Mouse (Mus musculus) heart, embryonic 16.5 days (tissue): Measurements from ENCODE around the gene Rhoj. TPM values are rescaled to one million over a fixed set of nuclear protein-coding genes. Genes with fewer than 3 reads are reported as not detected.

ENCODE experiments used
- ATAC-seq: fragments of 200-750 bp; cut with Nextera tagmentation; replicated peaks from 2 replicates; pipeline ENCODE4 v1.8.0; 2017; ENCODE audit warnings: moderate number of reproducible peaks; ENCODE audit not compliant: insufficient read depth, low FRiP score; ENCODE audit errors: extremely low read depth
- H3K27ac ChIP-seq: fragments of 300-500 bp; sonication (generic); 2 replicates; pipeline ENCODE4 v1.5.1; 2014; ENCODE audit warnings: mild to moderate bottlenecking, low read length, control low read depth, moderate library complexity
- H3K27me3 ChIP-seq: fragments of 300-500 bp; sonication (generic); 2 replicates; pipeline ENCODE4 v1.6.1; 2014; ENCODE audit warnings: low read length, mixed read lengths; ENCODE audit not compliant: control insufficient read depth, insufficient read depth
- H3K36me3 ChIP-seq: fragments of 300-500 bp; sonication (generic); 2 replicates; pipeline ENCODE4 v1.6.1; 2014; ENCODE audit not compliant: control insufficient read depth, insufficient read depth
- H3K4me1 ChIP-seq: fragments of 300-500 bp; sonication (generic); 2 replicates; pipeline ENCODE4 v1.6.1; 2014; ENCODE audit warnings: low read length, mixed read lengths; ENCODE audit not compliant: control insufficient read depth, insufficient read depth
- H3K4me2 ChIP-seq: fragments of 300-500 bp; sonication (generic); 2 replicates; pipeline ENCODE4 v1.6.1; 2014; ENCODE audit warnings: low read depth, mild to moderate bottlenecking, control low read depth, low read length
- H3K4me3 ChIP-seq: fragments of 300-500 bp; sonication (generic); 2 replicates; pipeline ENCODE4 v1.5.1; 2014; ENCODE audit warnings: mild to moderate bottlenecking, control low read depth, low read length
- H3K9ac ChIP-seq: fragments of 300-500 bp; sonication (generic); 2 replicates; pipeline ENCODE4 v1.6.1; 2014; ENCODE audit warnings: low read length, control low read depth
- H3K9me3 ChIP-seq: fragments of 300-500 bp; sonication (generic); replicated peaks from 2 replicates; pipeline ENCODE4 v1.6.1; 2016; ENCODE audit warnings: low read length; ENCODE audit not compliant: control insufficient read depth
- WGBS: fragments of 180-500 bp; shearing (Covaris S2); extraction: QIAGEN DNeasy Blood & Tissue Kit; methylation state at CpG from one replicate; pipeline ENCODE4 v1.1.7; 2014; 5-methylcytosine and 5-hydroxymethylcytosine counted together
- polyA plus RNA-seq: library from polyadenylated mRNA; unstranded; fragments of >200 nt; fragmentation: Nextera tagmentation; extraction: Ambion mirVana; gene quantifications from 2 replicates; pipeline ENCODE4 v1.2.1, GENCODE M21; 2015

The Rhoj gene
- polyA plus RNA-seq, 1 experiment from 2014 or later: 42.7 TPM

DNA sequence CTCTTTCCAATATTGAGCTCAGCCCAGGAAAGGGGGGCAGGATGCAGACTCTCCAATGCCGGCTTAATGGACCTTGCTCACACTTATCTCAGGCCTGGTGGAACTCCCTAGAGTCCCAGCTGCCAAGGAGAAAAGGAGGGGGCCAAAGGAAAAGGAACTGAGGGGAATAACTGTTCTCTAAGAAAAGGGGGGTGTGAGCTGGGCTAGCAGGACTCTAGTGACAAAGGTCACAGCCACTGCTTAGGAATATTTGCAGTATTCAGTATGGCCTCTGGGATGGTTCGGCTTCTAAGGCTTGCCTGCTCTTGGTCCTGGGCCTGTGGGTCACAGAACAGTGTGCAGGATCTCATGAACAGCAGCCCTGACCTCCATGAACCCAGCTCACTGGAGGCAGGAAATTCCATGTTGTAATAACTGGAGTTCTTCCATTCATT, 61.3 kb downstream of the Rhoj start:
- WGBS: 40% methylated on average over 2 of the region's 2 CpGs
- H3K4me3 ChIP-seq: no peak overlapping the region
- peak overlapping the region; percentile 66; the same call in 1 of the 2 replicates for H3K27ac ChIP-seq

DNA sequence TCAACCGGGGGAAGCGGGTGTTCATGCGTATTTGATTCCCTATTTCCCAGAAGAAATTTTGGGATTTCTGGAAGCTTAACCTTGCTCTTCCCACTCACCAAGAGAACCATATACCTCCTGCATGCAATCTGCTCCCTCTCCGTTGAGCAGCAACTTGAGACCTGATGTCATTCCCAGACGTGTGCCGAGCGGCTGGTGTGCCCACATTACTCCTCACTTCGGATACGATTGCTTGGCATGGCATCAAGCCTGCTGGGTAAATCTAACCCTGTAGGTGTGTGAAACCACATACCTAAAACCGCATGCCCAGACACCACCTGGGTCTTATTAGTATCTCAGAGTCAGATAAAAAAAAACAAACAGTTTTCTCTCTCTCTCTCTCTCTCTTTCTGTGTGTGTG, 66.3 kb downstream of the Rhoj start:
- H3K9me3 ChIP-seq: no peaks in the 10 kb centered on the region
- no peak overlapping the region for H3K27ac ChIP-seq
- H3K4me3 ChIP-seq: no peak overlapping the region
- peaks cover 3% of the 10 kb centered on the region; the same call in 1 of the 2 replicates for H3K36me3 ChIP-seq
- 87% methylated on average over 10 of the region's 10 CpGs for WGBS
- no peak overlapping the region for H3K4me2 ChIP-seq
- H3K9ac ChIP-seq: no peak overlapping the region
- ATAC-seq: no peak
- no peaks in the 10 kb centered on the region for H3K4me1 ChIP-seq
- H3K27me3 ChIP-seq: no peaks in the 10 kb centered on the region

More for the DNA sequence above, 61.3 kb downstream of the Rhoj start:
- H3K36me3 ChIP-seq: no peaks in the 10 kb centered on the region
- no peak overlapping the region for H3K9ac ChIP-seq
- H3K9me3 ChIP-seq: no peaks in the 10 kb centered on the region
- H3K4me1 ChIP-seq: peaks cover 6% of the 10 kb centered on the region; the same call in 1 of the 2 replicates
- H3K4me2 ChIP-seq: no peak overlapping the region
- H3K27me3 ChIP-seq: no peaks in the 10 kb centered on the region
- no peak; the same call in 1 of the 2 replicates for ATAC-seq

DNA sequence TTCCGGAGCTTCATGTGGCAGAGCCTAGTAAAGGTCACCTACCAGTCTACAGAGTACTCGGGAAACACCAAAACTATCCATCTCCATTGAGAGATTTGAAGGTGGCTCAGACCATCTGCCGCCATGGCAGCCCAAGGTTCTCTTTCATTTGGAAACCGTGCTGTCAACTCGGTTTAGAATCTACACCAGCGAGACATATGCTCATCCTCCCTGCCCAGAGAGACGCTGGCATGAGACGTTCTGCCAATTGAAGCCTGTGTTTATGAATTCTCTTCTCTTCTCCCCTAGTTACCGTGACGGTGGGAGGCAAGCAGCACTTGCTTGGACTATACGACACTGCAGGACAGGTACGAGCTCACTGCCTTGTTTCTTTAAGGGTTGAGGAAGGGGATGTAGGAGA, 66.9 kb downstream of the Rhoj start:
- Histone ChIP-seq H3K27ac (no peak overlapping the region), H3K9ac (no peak overlapping the region), H3K36me3 (peaks cover 3% of the 10 kb centered on the region; the same call in 1 of the 2 replicates), H3K4me1 (no peaks in the 10 kb centered on the region), H3K4me3 (no peak overlapping the region), H3K9me3 (no peaks in the 10 kb centered on the region), H3K27me3 (no peaks in the 10 kb centered on the region), H3K4me2 (no peak overlapping the region)
- WGBS: 88% methylated on average over 12 of the region's 12 CpGs
- no peak for ATAC-seq

DNA sequence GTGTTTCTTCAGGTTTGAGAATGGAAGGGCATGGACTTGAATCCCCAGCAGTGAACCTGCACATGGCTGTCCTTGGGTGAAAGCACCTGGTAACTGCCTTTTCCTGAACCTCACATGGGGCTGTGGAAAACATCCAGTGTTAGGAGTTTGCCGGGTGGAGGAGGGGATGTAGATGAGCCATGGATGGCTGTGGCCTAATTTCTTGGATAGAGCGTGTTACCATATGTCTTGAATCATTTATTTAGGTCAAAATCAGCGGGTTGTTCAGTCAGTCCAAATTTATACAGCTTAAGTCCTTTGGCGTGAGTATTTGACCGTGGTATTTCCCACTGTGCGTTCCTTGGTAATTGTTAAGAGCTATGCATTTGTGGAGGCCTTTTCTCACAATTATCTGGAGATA, 68.0 kb downstream of the Rhoj start:
- H3K4me3 ChIP-seq: no peak overlapping the region
- no peaks in the 10 kb centered on the region for H3K9me3 ChIP-seq
- no peak for ATAC-seq
- H3K27ac ChIP-seq: no peak overlapping the region
- peaks cover 3% of the 10 kb centered on the region; the same call in 1 of the 2 replicates for H3K36me3 ChIP-seq
- H3K4me1 ChIP-seq: no peaks in the 10 kb centered on the region
- no peaks in the 10 kb centered on the region for H3K27me3 ChIP-seq
- WGBS: 88% methylated on average over 6 of the region's 6 CpGs
- no peak overlapping the region for H3K9ac ChIP-seq
- no peak overlapping the region for H3K4me2 ChIP-seq

DNA sequence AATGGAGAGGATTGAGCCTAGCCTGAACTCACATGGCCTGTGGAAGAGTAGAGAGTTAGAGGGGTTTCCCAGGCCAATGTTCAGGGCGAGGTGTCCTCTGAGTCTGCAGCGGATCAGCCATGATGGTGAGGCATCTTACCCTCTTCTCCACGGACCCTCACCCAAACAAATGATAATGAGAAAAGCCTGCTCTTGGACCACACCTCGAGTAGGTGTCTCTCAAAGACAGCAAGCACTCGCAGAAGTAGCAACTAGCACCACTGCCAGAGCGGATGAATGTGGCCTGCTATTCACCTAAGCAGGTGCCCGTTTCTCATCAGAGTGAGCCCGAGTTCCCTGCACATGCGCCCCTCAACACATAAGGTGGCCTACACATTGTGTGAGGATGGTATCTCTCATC, 78.6 kb downstream of the Rhoj start:
- no peak overlapping the region for H3K9ac ChIP-seq
- H3K27me3 ChIP-seq: peaks cover 3% of the 10 kb centered on the region; the same call in 1 of the 2 replicates
- WGBS: 87% methylated on average over 9 of the region's 9 CpGs
- no peaks in the 10 kb centered on the region for H3K4me1 ChIP-seq
- H3K36me3 ChIP-seq: no peaks in the 10 kb centered on the region
- no peak for ATAC-seq
- no peak overlapping the region for H3K4me2 ChIP-seq
- no peaks in the 10 kb centered on the region for H3K9me3 ChIP-seq
- H3K27ac ChIP-seq: no peak overlapping the region
- no peak overlapping the region for H3K4me3 ChIP-seq

DNA sequence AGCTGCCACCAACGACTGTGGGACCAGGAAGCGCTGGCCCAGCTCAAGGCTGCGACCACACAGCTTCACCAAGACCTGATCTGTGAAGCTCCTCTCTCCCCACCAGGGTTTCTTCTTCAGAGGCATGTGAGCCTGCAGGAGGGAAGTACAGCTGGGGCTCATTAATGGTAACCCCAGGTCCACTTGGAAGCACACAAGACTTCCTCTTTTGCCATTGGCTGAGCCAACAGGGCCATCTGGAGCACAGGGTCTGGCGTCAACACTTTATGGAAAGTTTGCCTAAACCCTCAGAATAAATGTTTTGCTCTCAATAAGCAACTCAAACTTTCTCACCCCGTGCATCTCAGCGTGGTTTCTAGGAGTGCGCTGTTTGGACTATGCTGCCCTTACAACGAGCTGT, 79.0 kb downstream of the Rhoj start:
- WGBS: 76% methylated on average over 8 of the region's 8 CpGs
- no peak for ATAC-seq
- Histone ChIP-seq H3K27ac (no peak overlapping the region), H3K4me1 (no peaks in the 10 kb centered on the region), H3K9me3 (no peaks in the 10 kb centered on the region), H3K9ac (no peak overlapping the region), H3K36me3 (0 out of 2 replicates have a peak, but pooled peaks cover 2% of the 10 kb centered on the region), H3K4me2 (no peak overlapping the region), H3K27me3 (peaks cover 3% of the 10 kb centered on the region; the same call in 1 of the 2 replicates), H3K4me3 (no peak overlapping the region)

DNA sequence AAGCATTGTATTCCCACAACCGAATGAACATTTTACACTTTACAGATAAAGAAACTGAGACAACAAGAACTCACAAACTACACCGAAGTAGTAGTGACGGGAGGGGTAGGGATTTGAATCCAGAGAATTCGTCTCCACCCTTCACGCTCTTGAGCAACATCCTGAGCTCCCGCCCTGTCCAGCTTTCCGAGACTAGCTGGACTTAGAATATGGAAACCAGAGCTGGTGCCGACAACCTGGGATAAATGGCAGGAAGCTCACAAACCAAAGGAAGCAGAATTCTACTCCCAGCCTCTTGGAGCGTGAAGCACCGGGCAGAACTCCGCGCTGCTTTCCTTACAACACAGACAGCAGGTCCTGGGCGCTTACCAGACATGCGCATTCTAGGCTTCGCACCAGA, 79.7 kb downstream of the Rhoj start:
- ATAC-seq: no peak
- Histone ChIP-seq H3K27me3 (peaks cover 3% of the 10 kb centered on the region; the same call in 1 of the 2 replicates), H3K4me2 (no peak overlapping the region), H3K27ac (no peak overlapping the region), H3K9me3 (no peaks in the 10 kb centered on the region), H3K4me1 (no peaks in the 10 kb centered on the region), H3K4me3 (no peak overlapping the region), H3K36me3 (0 out of 2 replicates have a peak, but pooled peaks cover 3% of the 10 kb centered on the region), H3K9ac (no peak overlapping the region)
- WGBS: 58% methylated on average over 15 of the region's 15 CpGs

DNA sequence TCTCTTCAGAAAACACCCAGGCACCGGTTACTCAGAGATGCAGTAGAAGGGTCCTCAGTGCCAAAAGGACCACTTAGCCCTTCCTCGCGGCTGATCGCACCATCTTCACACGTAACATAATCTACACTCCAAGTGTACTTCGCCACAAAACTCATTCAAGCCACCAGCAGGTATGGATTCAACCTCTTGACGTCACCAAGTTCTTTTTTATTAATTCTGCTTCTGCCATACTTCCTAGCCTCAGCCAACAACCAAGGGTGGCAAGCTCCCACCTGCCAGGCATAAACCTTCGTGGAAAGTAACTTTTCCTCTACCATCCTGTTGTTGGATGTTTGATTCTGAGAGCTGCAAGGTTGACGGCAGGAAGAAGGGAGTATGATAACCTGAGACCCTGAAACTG, 80.4 kb downstream of the Rhoj start:
- no peaks in the 10 kb centered on the region for H3K9me3 ChIP-seq
- 83% methylated on average over 9 of the region's 9 CpGs for WGBS
- no peak for ATAC-seq
- H3K27me3 ChIP-seq: peaks cover 3% of the 10 kb centered on the region; the same call in 1 of the 2 replicates
- no peaks in the 10 kb centered on the region for H3K4me1 ChIP-seq
- 0 out of 2 replicates have a peak, but pooled peaks cover 3% of the 10 kb centered on the region for H3K36me3 ChIP-seq
- H3K4me2 ChIP-seq: no peak overlapping the region
- no peak overlapping the region for H3K9ac ChIP-seq
- no peak overlapping the region for H3K4me3 ChIP-seq
- no peak overlapping the region for H3K27ac ChIP-seq

DNA sequence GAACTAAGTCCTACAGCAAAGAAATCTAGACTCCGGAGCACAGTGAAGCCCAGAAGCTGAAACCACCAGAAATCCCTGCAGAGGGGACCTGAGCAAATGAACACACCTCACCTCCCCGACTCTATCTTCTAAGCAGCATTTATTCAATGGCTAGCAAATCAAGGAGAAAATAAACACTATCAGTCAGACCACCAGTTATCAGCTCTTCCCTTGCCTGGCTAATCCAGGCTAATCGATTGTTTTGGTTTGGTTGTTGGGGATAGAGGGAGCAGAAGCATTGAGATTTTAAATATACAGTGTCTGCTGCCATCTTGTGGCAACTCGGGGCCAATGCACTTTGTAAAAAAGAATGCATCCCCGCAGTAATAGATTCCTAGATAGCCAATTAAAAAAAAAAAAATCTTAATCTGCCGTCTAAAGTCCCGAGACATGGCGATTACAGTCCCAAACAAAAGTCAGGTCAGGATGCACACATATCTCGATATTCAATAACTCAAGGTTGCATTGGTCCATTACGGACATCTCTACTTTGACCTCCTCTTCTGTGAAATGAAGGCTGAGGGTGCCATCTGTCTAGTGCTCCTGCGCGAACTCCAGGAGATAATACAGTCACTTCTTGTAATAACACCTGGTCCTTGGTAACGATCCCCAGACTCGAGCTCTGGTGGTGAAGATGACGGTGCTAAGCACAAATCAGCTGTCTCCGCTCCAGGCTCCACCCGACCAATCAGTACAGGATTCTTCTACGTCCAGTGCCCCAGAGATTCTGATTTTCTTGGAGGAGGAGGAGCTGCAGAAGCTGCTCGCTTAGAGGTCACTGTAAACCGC, 81.4 kb downstream of the Rhoj start:
- Histone ChIP-seq H3K4me1 (no peaks in the 10 kb centered on the region), H3K9me3 (no peaks in the 10 kb centered on the region), H3K27ac (no peak overlapping the region), H3K36me3 (0 out of 2 replicates have a peak, but pooled peaks cover 3% of the 10 kb centered on the region), H3K4me2 (no peak overlapping the region; the same call in 1 of the 2 replicates), H3K27me3 (peaks cover 3% of the 10 kb centered on the region; the same call in 1 of the 2 replicates), H3K9ac (no peak overlapping the region), H3K4me3 (no peak overlapping the region)
- ATAC-seq: no peak
- 40% methylated on average over 20 of the region's 20 CpGs for WGBS
